Mouse (Mus musculus) kidney, postnatal 10 days (tissue): ENCODE results near the gene Acan.

Experiments used
- DNase-seq: peaks from one replicate; pipeline ENCODE4 v3.0.0; 2021; ENCODE audit warnings: mixed read lengths

The Acan gene

GRCm38 (mm10) chr7:79139891-79140591 lies 86.8 kb downstream of the Acan start:
- no peak for DNase-seq

GRCm38 (mm10) chr7:79140897-79141296 lies 87.6 kb downstream of the Acan start:
- DNase-seq, result peak; percentile 90

GRCm38 (mm10) chr7:79147011-79147837 lies 93.9 kb downstream of the Acan start:
- DNase-seq, result peak; percentile 19

- peak; percentile 46 for DNase-seq
Measured at GRCm38 (mm10) chr7:79147931-79148653, 94.8 kb downstream of the Acan start.

GRCm38 (mm10) chr7:79148711-79149266 lies 95.5 kb downstream of the Acan start, which contains the start of gene Mfge8:
TSS of gene Mfge8 (minus strand) at chr7:79149060.
- peak; percentile 94 for DNase-seq

GRCm38 (mm10) chr7:79149522-79149921 lies 96.2 kb downstream of the Acan start:
- DNase-seq, result no peak

- DNase-seq, result no peak
Measured at GRCm38 (mm10) chr7:79159406-79159805, 106.1 kb downstream of the Acan start.
